Mouse (Mus musculus): ENCODE data around the gene Ltv1.

DNA sequence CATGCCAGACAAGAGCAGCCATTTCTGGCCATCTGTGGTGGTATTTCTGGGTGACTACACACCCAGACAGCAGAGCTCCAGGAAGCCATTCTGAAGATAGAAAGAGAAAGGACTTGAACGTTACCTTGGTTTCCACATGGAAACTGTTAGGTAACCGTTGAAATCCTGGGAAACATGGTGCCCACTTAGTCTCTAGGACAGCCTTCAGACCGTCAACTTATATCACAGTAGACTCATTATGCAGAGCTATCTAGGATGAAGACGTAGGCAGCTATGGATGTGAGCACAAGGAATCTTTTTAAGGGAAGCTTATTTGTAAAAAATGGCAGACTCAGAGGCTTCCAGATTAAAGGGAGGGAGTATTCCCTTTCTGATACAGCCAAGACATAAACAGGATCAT lies 59.1 kb downstream of the Ltv1 start:
- no peak for TF ChIP-seq POLR2A (IDR thresholded peaks at IDR 0.05; ENCODE audit: low read depth, low read length)
- TF ChIP-seq CTCF (IDR thresholded peaks at IDR 0.05; ENCODE audit: borderline replicate concordance, insufficient read depth, low read length), result no peak

All from embryonic fibroblast, embryonic 13.5 days (primary cell).